Mouse (Mus musculus): ENCODE data around the gene Gch1.

DNA sequence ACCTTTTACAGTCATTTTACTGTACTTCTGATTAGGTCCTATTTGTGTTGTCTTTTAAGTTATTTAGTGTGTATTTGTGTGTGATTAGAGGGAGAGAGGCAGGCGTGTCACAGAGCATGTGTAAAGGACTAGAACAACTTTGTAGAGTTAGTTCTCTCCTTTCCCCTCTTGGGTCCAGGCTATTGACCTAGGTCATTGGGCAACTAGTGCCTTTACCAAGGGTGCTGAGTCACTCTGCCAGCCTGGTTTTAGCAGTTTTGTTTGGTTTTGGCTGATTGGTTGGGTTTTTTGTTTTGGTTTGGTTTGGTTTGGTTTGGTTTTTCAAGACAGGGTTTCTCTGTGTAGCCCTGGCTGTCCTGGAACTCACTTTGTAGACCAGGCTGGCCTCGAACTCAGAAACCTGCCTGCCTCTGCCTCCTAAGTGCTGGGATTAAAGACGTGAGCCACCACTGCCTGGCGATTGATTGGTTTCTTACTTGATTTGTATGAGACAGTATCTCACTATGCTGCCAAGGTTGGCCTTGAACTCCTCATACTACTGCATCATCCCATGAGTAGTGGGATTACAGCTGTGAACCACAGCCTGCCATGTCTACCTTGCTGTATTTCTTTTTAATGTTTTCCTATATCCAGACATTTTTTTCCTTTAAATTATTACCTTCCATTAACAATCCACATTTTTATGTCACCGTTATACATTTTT lies 16.2 kb upstream of the Gch1 start:
- TF ChIP-seq POLR2A (IDR thresholded peaks at IDR 0.05; ENCODE audit: insufficient read depth, low read length): no peak
- no peak for TF ChIP-seq CTCF (IDR thresholded peaks at IDR 0.05; ENCODE audit: low read depth, low read length)

Measured in ES-Bruce4 (cell line).